Mouse (Mus musculus): ENCODE results near the gene Rapgef5. TPM values are rescaled to one million over a fixed set of nuclear protein-coding genes. Genes with fewer than 3 reads are reported as not detected.
A peak's percentile ranks its signal among the peaks of the same experiment; 100 is the strongest.

Gene Rapgef5
- polyA plus RNA-seq, 1 experiment from 2014 or later: 17.9 TPM

- H3K4me2 ChIP-seq (replicated peaks; ENCODE audit: low read depth, low read length): no peak overlapping the region
- no peak overlapping the region for H3K9ac ChIP-seq (ENCODE audit: low read depth, low read length)
- H3K4me3 ChIP-seq (ENCODE audit: low read length): no peak overlapping the region
- 65% methylated on average over 14 of the region's 14 CpGs for WGBS
- H3K9me3 ChIP-seq (ENCODE audit: control insufficient read depth, low read length): no peaks in the 10 kb centered on the region
- no peaks in the 10 kb centered on the region for H3K27me3 ChIP-seq (ENCODE audit: control insufficient read depth, insufficient read depth, low read length)
- H3K36me3 ChIP-seq (ENCODE audit: control insufficient read depth, insufficient read depth, low read length): no peaks in the 10 kb centered on the region
- no peaks in the 10 kb centered on the region for H3K4me1 ChIP-seq (ENCODE audit: control insufficient read depth, insufficient read depth, low read length)
- peak; percentile 60; the same call in 1 of the 2 replicates for ATAC-seq (ENCODE audit: low FRiP score, low TSS enrichment)
- H3K27ac ChIP-seq (ENCODE audit: low read depth, low read length): no peak overlapping the region
These were observed 204.8 kb downstream of the Rapgef5 start for GRCm38 (mm10) chr12:117720794-117721747.

DNA sequence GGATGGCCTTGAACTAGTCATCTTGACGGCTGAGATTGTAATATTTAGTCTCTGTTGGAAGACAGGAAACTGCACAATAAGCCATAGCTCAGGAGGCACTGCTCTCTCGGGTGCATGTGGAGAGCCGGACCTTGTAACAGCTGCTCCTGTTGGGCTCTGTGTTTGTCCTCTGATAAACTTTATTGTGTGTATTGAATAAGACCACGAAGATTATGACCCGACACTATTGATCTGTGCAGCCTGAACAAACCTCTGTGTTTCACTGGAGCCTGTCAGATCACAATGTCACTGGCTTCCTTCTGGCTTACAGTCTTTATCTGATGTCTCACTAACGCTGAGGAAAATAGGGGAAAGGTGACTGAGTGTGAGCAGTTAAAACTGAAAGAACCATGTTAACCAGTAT is 205.5 kb downstream of the Rapgef5 start:
- no peaks in the 10 kb centered on the region for H3K27me3 ChIP-seq (ENCODE audit: control insufficient read depth, insufficient read depth, low read length)
- H3K4me3 ChIP-seq (ENCODE audit: low read length): no peak overlapping the region
- no peaks in the 10 kb centered on the region for H3K9me3 ChIP-seq (ENCODE audit: control insufficient read depth, low read length)
- ATAC-seq (ENCODE audit: low FRiP score, low TSS enrichment): no peak
- no peaks in the 10 kb centered on the region for H3K4me1 ChIP-seq (ENCODE audit: control insufficient read depth, insufficient read depth, low read length)
- no peak overlapping the region for H3K4me2 ChIP-seq (replicated peaks; ENCODE audit: low read depth, low read length)
- 67% methylated on average over 6 of the region's 6 CpGs for WGBS
- no peaks in the 10 kb centered on the region for H3K36me3 ChIP-seq (ENCODE audit: control insufficient read depth, insufficient read depth, low read length)
- no peak overlapping the region for H3K9ac ChIP-seq (ENCODE audit: low read depth, low read length)
- H3K27ac ChIP-seq (ENCODE audit: low read depth, low read length): no peak overlapping the region

GRCm38 (mm10) chr12:117725011-117725410 is 208.7 kb downstream of the Rapgef5 start:
- Histone ChIP-seq H3K4me2 (replicated peaks; ENCODE audit: low read depth, low read length) (no peak overlapping the region), H3K9ac (ENCODE audit: low read depth, low read length) (no peak overlapping the region), H3K27me3 (ENCODE audit: control insufficient read depth, insufficient read depth, low read length) (no peaks in the 10 kb centered on the region), H3K36me3 (ENCODE audit: control insufficient read depth, insufficient read depth, low read length) (no peaks in the 10 kb centered on the region), H3K9me3 (ENCODE audit: control insufficient read depth, low read length) (no peaks in the 10 kb centered on the region), H3K4me1 (ENCODE audit: control insufficient read depth, insufficient read depth, low read length) (no peaks in the 10 kb centered on the region), H3K4me3 (ENCODE audit: low read length) (no peak overlapping the region), H3K27ac (ENCODE audit: low read depth, low read length) (no peak overlapping the region)
- 92% methylated on average over 4 of the region's 4 CpGs for WGBS
- ATAC-seq (ENCODE audit: low FRiP score, low TSS enrichment): no peak

GRCm38 (mm10) chr12:117727481-117728177 is 211.3 kb downstream of the Rapgef5 start:
- no peak overlapping the region for H3K4me3 ChIP-seq (ENCODE audit: low read length)
- 81% methylated on average over 8 of the region's 8 CpGs for WGBS
- H3K27ac ChIP-seq (ENCODE audit: low read depth, low read length): no peak overlapping the region
- no peaks in the 10 kb centered on the region for H3K36me3 ChIP-seq (ENCODE audit: control insufficient read depth, insufficient read depth, low read length)
- H3K9me3 ChIP-seq (ENCODE audit: control insufficient read depth, low read length): no peaks in the 10 kb centered on the region
- H3K4me1 ChIP-seq (ENCODE audit: control insufficient read depth, insufficient read depth, low read length): no peaks in the 10 kb centered on the region
- no peak for ATAC-seq (ENCODE audit: low FRiP score, low TSS enrichment)
- H3K27me3 ChIP-seq (ENCODE audit: control insufficient read depth, insufficient read depth, low read length): no peaks in the 10 kb centered on the region
- no peak overlapping the region for H3K4me2 ChIP-seq (replicated peaks; ENCODE audit: low read depth, low read length)
- no peak overlapping the region for H3K9ac ChIP-seq (ENCODE audit: low read depth, low read length)

- 0 out of 2 replicates have a peak, but pooled peaks cover 2% of the 10 kb centered on the region for H3K4me1 ChIP-seq (ENCODE audit: control insufficient read depth, insufficient read depth, low read length)
- no peaks in the 10 kb centered on the region for H3K9me3 ChIP-seq (ENCODE audit: control insufficient read depth, low read length)
- WGBS: 33% methylated on average over 3 of the region's 3 CpGs
- H3K4me3 ChIP-seq (ENCODE audit: low read length): no peak overlapping the region
- ATAC-seq (ENCODE audit: low FRiP score, low TSS enrichment): no peak
- no peak overlapping the region for H3K27ac ChIP-seq (ENCODE audit: low read depth, low read length)
- no peaks in the 10 kb centered on the region for H3K27me3 ChIP-seq (ENCODE audit: control insufficient read depth, insufficient read depth, low read length)
- H3K36me3 ChIP-seq (ENCODE audit: control insufficient read depth, insufficient read depth, low read length): no peaks in the 10 kb centered on the region
- H3K9ac ChIP-seq (ENCODE audit: low read depth, low read length): no peak overlapping the region
- H3K4me2 ChIP-seq (replicated peaks; ENCODE audit: low read depth, low read length): no peak overlapping the region
These were observed 211.9 kb downstream of the Rapgef5 start for GRCm38 (mm10) chr12:117728178-117728611.

GRCm38 (mm10) chr12:117733611-117734010 is 217.3 kb downstream of the Rapgef5 start:
- no peak overlapping the region for H3K9ac ChIP-seq (ENCODE audit: low read depth, low read length)
- H3K4me3 ChIP-seq (ENCODE audit: low read length): no peak overlapping the region
- no peaks in the 10 kb centered on the region for H3K9me3 ChIP-seq (ENCODE audit: control insufficient read depth, low read length)
- H3K36me3 ChIP-seq (ENCODE audit: control insufficient read depth, insufficient read depth, low read length): no peaks in the 10 kb centered on the region
- no peaks in the 10 kb centered on the region for H3K27me3 ChIP-seq (ENCODE audit: control insufficient read depth, insufficient read depth, low read length)
- 0 out of 2 replicates have a peak, but pooled peaks cover 5% of the 10 kb centered on the region for H3K4me1 ChIP-seq (ENCODE audit: control insufficient read depth, insufficient read depth, low read length)
- H3K4me2 ChIP-seq (replicated peaks; ENCODE audit: low read depth, low read length): no peak overlapping the region
- ATAC-seq (ENCODE audit: low FRiP score, low TSS enrichment): peak; percentile 75
- no peak overlapping the region for H3K27ac ChIP-seq (ENCODE audit: low read depth, low read length)

GRCm38 (mm10) chr12:117736130-117736529 is 219.9 kb downstream of the Rapgef5 start:
- no peak overlapping the region for H3K9ac ChIP-seq (ENCODE audit: low read depth, low read length)
- peaks cover 13% of the 10 kb centered on the region for H3K4me1 ChIP-seq (ENCODE audit: control insufficient read depth, insufficient read depth, low read length)
- no peaks in the 10 kb centered on the region for H3K36me3 ChIP-seq (ENCODE audit: control insufficient read depth, insufficient read depth, low read length)
- ATAC-seq (ENCODE audit: low FRiP score, low TSS enrichment): no peak
- H3K4me3 ChIP-seq (ENCODE audit: low read length): no peak overlapping the region
- H3K27ac ChIP-seq (ENCODE audit: low read depth, low read length): no peak overlapping the region
- no peak overlapping the region for H3K4me2 ChIP-seq (replicated peaks; ENCODE audit: low read depth, low read length)
- 89% methylated on average over 3 of the region's 3 CpGs for WGBS
- H3K27me3 ChIP-seq (ENCODE audit: control insufficient read depth, insufficient read depth, low read length): no peaks in the 10 kb centered on the region
- no peaks in the 10 kb centered on the region for H3K9me3 ChIP-seq (ENCODE audit: control insufficient read depth, low read length)

DNA sequence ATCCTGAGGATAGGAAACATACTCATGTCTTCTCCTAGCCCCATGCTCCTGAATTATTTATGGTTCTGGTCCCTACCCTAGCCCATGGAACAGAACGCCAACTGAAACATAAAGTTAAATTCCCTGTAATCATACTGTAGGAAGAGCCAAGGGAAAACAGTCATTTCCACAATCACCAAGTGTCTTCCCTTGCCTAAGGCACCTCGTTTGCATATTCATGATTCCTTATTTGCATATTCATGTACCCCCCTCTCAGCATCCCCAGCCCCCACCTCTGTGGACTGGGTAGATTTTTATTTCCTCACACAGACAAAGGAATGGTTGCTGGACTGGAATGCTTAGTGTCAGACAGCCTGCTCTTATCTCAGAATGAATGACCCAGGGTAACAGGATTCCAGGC is 220.6 kb downstream of the Rapgef5 start:
- no peak overlapping the region for H3K9ac ChIP-seq (ENCODE audit: low read depth, low read length)
- no peak for ATAC-seq (ENCODE audit: low FRiP score, low TSS enrichment)
- 47% methylated on average over 2 of the region's 2 CpGs for WGBS

More for the DNA sequence above, 220.6 kb downstream of the Rapgef5 start:
- H3K9me3 ChIP-seq (ENCODE audit: control insufficient read depth, low read length): no peaks in the 10 kb centered on the region
- H3K4me1 ChIP-seq (ENCODE audit: control insufficient read depth, insufficient read depth, low read length): peaks cover 17% of the 10 kb centered on the region
- H3K4me3 ChIP-seq (ENCODE audit: low read length): no peak overlapping the region
- no peaks in the 10 kb centered on the region for H3K36me3 ChIP-seq (ENCODE audit: control insufficient read depth, insufficient read depth, low read length)
- no peak overlapping the region for H3K4me2 ChIP-seq (replicated peaks; ENCODE audit: low read depth, low read length)
- no peak overlapping the region for H3K27ac ChIP-seq (ENCODE audit: low read depth, low read length)
- H3K27me3 ChIP-seq (ENCODE audit: control insufficient read depth, insufficient read depth, low read length): no peaks in the 10 kb centered on the region

All from kidney, embryonic 14.5 days (tissue).